Mouse (Mus musculus) ES-E14 (cell line): ENCODE measurements around the gene Wipf1.

Experiments
- HCFC1 ChIP-seq: IDR thresholded peaks from 2 replicates; pipeline ENCODE4 v1.6.1; 2012; ENCODE audit warnings: low read length, inconsistent platforms, borderline replicate concordance; ENCODE audit not compliant: insufficient read depth
- MAFK ChIP-seq: IDR thresholded peaks from 2 replicates; pipeline ENCODE4 v1.6.1; 2014; ENCODE audit warnings: mild to moderate bottlenecking, low read depth, low read length, inconsistent platforms; ENCODE audit not compliant: insufficient read depth

GRCm38 (mm10) chr2:73454682-73455081, 74.9 kb downstream of the Wipf1 start:
- TF ChIP-seq MAFK (no peak), HCFC1 (no peak)
